Mouse (Mus musculus) T-cell, adult 2 months (primary cell): ENCODE measurements around the gene Epha4.

Experiments
- DNase-seq: peaks from one replicate; pipeline ENCODE4 v3.0.0; 2022; ENCODE audit warnings: low spot score

The Epha4 gene

GRCm38 (mm10) chr1:77407417-77407816, 107.5 kb downstream of the Epha4 start:
- no peak for DNase-seq

- DNase-seq = no peak
Measured at GRCm38 (mm10) chr1:77406631-77407030, 108.3 kb downstream of the Epha4 start.

- no peak for DNase-seq
Measured at GRCm38 (mm10) chr1:77404537-77404936, 110.4 kb downstream of the Epha4 start.

GRCm38 (mm10) chr1:77402942-77403341, 111.9 kb downstream of the Epha4 start:
- DNase-seq = no peak

- no peak for DNase-seq
Measured at GRCm38 (mm10) chr1:77401465-77401864, 113.4 kb downstream of the Epha4 start.

- DNase-seq = no peak
Measured at GRCm38 (mm10) chr1:77391590-77391989, 123.3 kb downstream of the Epha4 start.

- no peak for DNase-seq
Measured at GRCm38 (mm10) chr1:77389069-77389468, 125.8 kb downstream of the Epha4 start.

GRCm38 (mm10) chr1:77388556-77388955, 126.3 kb downstream of the Epha4 start:
- no peak for DNase-seq

- DNase-seq = no peak
Measured at GRCm38 (mm10) chr1:77385613-77386012, 129.3 kb downstream of the Epha4 start.

GRCm38 (mm10) chr1:77383466-77383865, 131.4 kb downstream of the Epha4 start:
- DNase-seq = no peak

- no peak for DNase-seq
Measured at GRCm38 (mm10) chr1:77377550-77377980, 137.3 kb downstream of the Epha4 start.

GRCm38 (mm10) chr1:77374054-77374453, 140.8 kb downstream of the Epha4 start:
- no peak for DNase-seq

GRCm38 (mm10) chr1:77370921-77371320, 144.0 kb downstream of the Epha4 start:
- no peak for DNase-seq

- DNase-seq = no peak
Measured at GRCm38 (mm10) chr1:77369255-77369837, 145.5 kb downstream of the Epha4 start.

GRCm38 (mm10) chr1:77365850-77366249, 149.0 kb downstream of the Epha4 start:
- no peak for DNase-seq

GRCm38 (mm10) chr1:77364596-77364995, 150.3 kb downstream of the Epha4 start:
- no peak for DNase-seq

- DNase-seq = no peak
Measured at GRCm38 (mm10) chr1:77363848-77364247, 151.0 kb downstream of the Epha4 start.

- no peak for DNase-seq
Measured at GRCm38 (mm10) chr1:77346459-77346858, 168.4 kb downstream of the Epha4 start.

- no peak for DNase-seq
Measured at GRCm38 (mm10) chr1:77343792-77344191, 171.1 kb downstream of the Epha4 start.

GRCm38 (mm10) chr1:77339701-77340100, 175.2 kb downstream of the Epha4 start:
- no peak for DNase-seq

GRCm38 (mm10) chr1:77338346-77338745, 176.5 kb downstream of the Epha4 start:
- DNase-seq = no peak

- DNase-seq = no peak
Measured at GRCm38 (mm10) chr1:77336937-77337336, 178.0 kb downstream of the Epha4 start.

GRCm38 (mm10) chr1:77318597-77319127, 196.2 kb downstream of the Epha4 start:
- DNase-seq = no peak
